Mouse (Mus musculus) forebrain, embryonic 11.5 days (tissue): ENCODE results near the gene Dpep2nb. TPM values are rescaled to one million over a fixed set of nuclear protein-coding genes. Genes with fewer than 3 reads are reported as not detected.
A peak's percentile ranks its signal among the peaks of the same experiment; 100 is the strongest.

Source experiments
- ATAC-seq: fragments of 200-750 bp; cut with Nextera tagmentation; replicated peaks from 2 replicates; pipeline ENCODE4 v1.8.0; 2017; ENCODE audit warnings: moderate TSS enrichment; ENCODE audit not compliant: low FRiP score
- DNase-seq: peaks from one replicate; pipeline ENCODE4 v3.0.0-alpha.2; 2017; ENCODE audit warnings: low spot score
- H3K27ac ChIP-seq: fragments of 300-500 bp; sonication (generic); 2 replicates; pipeline ENCODE4 v1.5.1; 2014; ENCODE audit warnings: low read depth, low read length
- H3K27me3 ChIP-seq: fragments of 300-500 bp; sonication (generic); 2 replicates; pipeline ENCODE4 v1.6.1; 2014; ENCODE audit warnings: mild to moderate bottlenecking, low read length, mixed read lengths; ENCODE audit not compliant: control insufficient read depth, insufficient read depth
- H3K36me3 ChIP-seq: fragments of 300-500 bp; sonication (generic); 2 replicates; pipeline ENCODE4 v1.6.1; 2014; ENCODE audit warnings: mild to moderate bottlenecking, low read length, moderate library complexity, mixed read lengths; ENCODE audit not compliant: control insufficient read depth, insufficient read depth
- H3K4me1 ChIP-seq: fragments of 300-500 bp; sonication (generic); replicated peaks from 2 replicates; pipeline ENCODE4 v1.6.1; 2014; ENCODE audit warnings: low read length, mixed read lengths; ENCODE audit not compliant: control insufficient read depth, insufficient read depth
- H3K4me2 ChIP-seq: fragments of 300-500 bp; sonication (generic); 2 replicates; pipeline ENCODE4 v1.6.1; 2014; ENCODE audit warnings: low read depth, mild to moderate bottlenecking, low read length, moderate library complexity, mixed read lengths; ENCODE audit not compliant: severe bottlenecking
- H3K4me3 ChIP-seq: fragments of 300-500 bp; sonication (generic); 2 replicates; pipeline ENCODE4 v1.5.1; 2014; ENCODE audit warnings: low read depth, low read length
- H3K9ac ChIP-seq: fragments of 300-500 bp; sonication (generic); 2 replicates; pipeline ENCODE4 v1.6.1; 2014; ENCODE audit warnings: low read length
- H3K9me3 ChIP-seq: fragments of 300-500 bp; sonication (generic); 2 replicates; pipeline ENCODE4 v1.6.1; 2016; ENCODE audit warnings: low read length, mixed read lengths; ENCODE audit not compliant: control insufficient read depth
- WGBS: fragments of 180-500 bp; shearing (Covaris S2); extraction: QIAGEN DNeasy Blood & Tissue Kit; methylation state at CpG from one replicate; pipeline ENCODE4 v1.1.7; 2014; 5-methylcytosine and 5-hydroxymethylcytosine counted together
- polyA plus RNA-seq: library from polyadenylated mRNA; unstranded; fragments of >200 nt; fragmentation: Nextera tagmentation; extraction: Ambion mirVana; gene quantifications from 2 replicates; pipeline ENCODE4 v1.2.1, GENCODE M21; 2014

The Dpep2nb gene
- polyA plus RNA-seq, 1 experiment from 2014 or later: not detected

DNA sequence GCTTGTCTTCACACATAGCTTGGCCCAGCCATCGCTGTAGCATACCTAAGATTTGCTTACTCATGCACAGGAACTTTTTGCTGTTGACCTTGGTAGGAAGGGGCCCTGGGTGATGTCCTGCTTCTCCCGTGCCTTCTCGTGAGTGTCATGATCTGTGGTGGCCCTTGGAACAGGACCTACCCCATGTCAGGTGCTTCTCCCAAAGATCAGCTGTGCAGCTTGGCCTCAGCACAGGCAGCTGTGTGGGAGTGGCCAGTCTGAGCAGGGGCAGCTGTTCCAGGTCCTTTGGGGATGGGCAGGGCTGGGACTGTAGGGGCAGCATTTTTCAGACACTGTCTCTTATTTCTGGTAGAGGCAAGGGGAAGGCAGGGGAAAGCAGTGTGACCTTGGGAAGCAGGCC is 38.4 kb upstream of the Dpep2nb start:
- WGBS: 88% methylated on average over 3 of the region's 3 CpGs
- no peak for DNase-seq

DNA sequence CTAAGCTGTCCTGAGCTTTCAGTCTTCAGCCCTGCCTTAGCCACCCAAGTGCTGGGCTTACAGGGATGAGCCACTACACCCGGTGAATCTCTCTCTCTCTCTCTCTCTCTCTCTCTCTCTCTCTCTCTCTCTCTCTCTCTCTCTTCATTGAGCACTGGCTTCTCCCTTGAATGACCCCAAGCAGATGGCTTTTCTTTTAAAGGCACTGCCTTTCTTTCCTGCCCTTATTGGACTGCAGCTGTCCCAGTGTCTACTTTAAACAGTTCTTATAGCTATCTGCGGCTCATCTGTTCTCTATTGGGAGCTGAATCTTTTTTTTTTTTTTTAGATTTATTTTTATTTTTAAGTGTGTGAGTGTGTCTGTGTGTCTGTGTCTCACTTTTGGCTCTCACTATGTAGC is 37.3 kb upstream of the Dpep2nb start:
- Histone ChIP-seq H3K4me1 (no peaks in the 10 kb centered on the region), H3K27me3 (no peaks in the 10 kb centered on the region), H3K9ac (no peak overlapping the region), H3K4me3 (no peak overlapping the region), H3K36me3 (no peaks in the 10 kb centered on the region), H3K4me2 (no peak overlapping the region), H3K27ac (no peak overlapping the region), H3K9me3 (no peaks in the 10 kb centered on the region)
- DNase-seq (no peak), ATAC-seq (no peak)
- WGBS: 74% methylated on average over 2 of the region's 2 CpGs

More for the DNA sequence above, 38.4 kb upstream of the Dpep2nb start:
- H3K27ac ChIP-seq: no peak overlapping the region
- no peak for ATAC-seq
- H3K27me3 ChIP-seq: no peaks in the 10 kb centered on the region
- H3K9me3 ChIP-seq: no peaks in the 10 kb centered on the region
- no peak overlapping the region for H3K9ac ChIP-seq
- H3K36me3 ChIP-seq: no peaks in the 10 kb centered on the region
- no peak overlapping the region for H3K4me2 ChIP-seq
- no peak overlapping the region for H3K4me3 ChIP-seq
- H3K4me1 ChIP-seq: no peaks in the 10 kb centered on the region

DNA sequence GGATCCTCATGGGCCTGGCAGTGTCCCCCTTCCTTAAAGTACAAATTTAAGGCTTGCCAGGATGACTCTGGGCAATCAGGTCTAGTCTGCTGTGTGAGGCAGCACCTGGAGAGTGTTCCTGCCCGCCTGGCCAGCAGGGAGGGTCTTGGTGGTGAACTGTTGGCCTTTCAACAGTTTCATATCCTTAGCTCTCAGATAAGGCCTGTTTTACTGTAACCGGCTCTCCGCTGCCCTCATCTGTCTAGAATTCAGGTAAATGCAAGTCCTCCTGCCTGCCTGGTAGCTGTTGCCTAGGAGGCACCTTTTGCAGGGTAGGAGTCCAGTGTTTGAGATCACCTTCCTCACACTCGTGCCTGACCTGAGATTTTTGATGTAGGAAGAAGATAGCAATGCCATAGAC is 34.4 kb upstream of the Dpep2nb start:
- ATAC-seq (no peak), DNase-seq (no peak)
- no peaks in the 10 kb centered on the region for H3K9me3 ChIP-seq
- no peak overlapping the region for H3K27ac ChIP-seq
- no peaks in the 10 kb centered on the region for H3K27me3 ChIP-seq
- no peak overlapping the region for H3K9ac ChIP-seq
- no peak overlapping the region for H3K4me3 ChIP-seq
- 81% methylated on average over 4 of the region's 4 CpGs for WGBS
- no peaks in the 10 kb centered on the region for H3K4me1 ChIP-seq
- no peak overlapping the region for H3K4me2 ChIP-seq
- H3K36me3 ChIP-seq: no peaks in the 10 kb centered on the region

DNA sequence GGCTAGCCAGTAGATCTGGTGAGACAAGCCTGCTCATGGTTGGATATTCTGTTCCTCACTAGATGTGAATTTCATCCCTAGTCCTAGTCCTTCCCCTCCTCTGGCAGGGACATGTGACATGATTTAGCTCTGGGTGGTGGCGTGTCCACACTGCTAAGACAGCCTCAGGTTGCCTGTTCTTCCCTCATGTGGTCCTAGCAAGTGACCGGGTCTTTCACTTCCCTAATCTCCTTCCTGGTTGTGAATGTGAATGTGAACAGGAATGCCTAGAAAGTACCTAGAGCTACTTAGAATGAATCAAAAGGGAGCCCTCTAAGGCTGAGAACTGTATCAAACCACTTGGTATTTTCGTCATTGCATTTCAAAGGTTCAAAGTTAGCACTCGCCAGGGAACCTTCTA is 33.8 kb upstream of the Dpep2nb start:
- no peaks in the 10 kb centered on the region for H3K27me3 ChIP-seq
- ATAC-seq: no peak
- 84% methylated on average over 4 of the region's 4 CpGs for WGBS

DNA sequence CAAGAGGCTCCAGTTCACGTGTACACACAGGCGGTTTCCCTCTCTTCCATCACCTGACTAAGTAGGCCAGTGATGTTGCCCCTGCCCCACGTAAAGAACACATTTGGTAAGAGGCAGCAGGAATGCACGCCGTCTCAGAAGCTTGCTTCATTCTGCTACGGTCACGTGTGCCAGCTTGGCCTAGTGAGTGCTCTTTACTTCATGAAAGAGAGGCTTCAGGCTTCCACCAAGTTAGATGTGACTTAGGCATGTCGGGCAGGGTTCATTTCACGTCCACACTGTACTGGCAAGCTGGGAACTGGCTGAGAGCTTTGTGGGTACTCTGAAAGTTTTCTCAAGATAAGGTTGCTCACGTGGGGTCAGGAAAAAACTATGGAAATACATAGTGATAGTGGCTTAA is 32.9 kb upstream of the Dpep2nb start:
- Histone ChIP-seq H3K27ac (no peak overlapping the region), H3K4me3 (no peak overlapping the region), H3K36me3 (no peaks in the 10 kb centered on the region), H3K9me3 (no peaks in the 10 kb centered on the region), H3K4me2 (no peak overlapping the region), H3K4me1 (no peaks in the 10 kb centered on the region), H3K9ac (no peak overlapping the region), H3K27me3 (no peaks in the 10 kb centered on the region)
- 95% methylated on average over 10 of the region's 10 CpGs for WGBS
- no peak for ATAC-seq
- DNase-seq: no peak

More for the DNA sequence above, 33.8 kb upstream of the Dpep2nb start:
- no peak for DNase-seq
- Histone ChIP-seq H3K9ac (no peak overlapping the region), H3K9me3 (no peaks in the 10 kb centered on the region), H3K4me2 (no peak overlapping the region), H3K27ac (no peak overlapping the region), H3K36me3 (no peaks in the 10 kb centered on the region), H3K4me1 (no peaks in the 10 kb centered on the region), H3K4me3 (no peak overlapping the region)

DNA sequence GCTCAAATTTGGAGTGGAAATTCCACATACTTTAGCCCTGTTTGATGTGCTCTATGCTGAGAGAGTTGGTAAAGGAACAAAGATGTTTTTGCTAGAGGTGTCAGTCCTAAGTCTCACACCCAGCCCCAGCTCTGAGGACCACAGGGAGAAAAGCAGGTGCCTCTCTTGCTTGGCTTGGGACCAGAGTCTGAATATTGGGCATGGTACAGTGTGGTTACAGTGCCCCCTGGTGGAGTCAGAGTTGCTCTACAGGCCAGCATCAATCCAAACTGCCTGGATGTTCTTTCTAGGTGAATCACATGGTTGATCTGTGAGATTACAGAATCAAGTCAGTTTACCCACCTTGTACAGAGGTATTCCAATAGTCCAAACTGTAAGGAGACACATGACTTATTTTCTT is 16.7 kb upstream of the Dpep2nb start:
- ATAC-seq (no peak), DNase-seq (peak; percentile 79)
- Histone ChIP-seq H3K4me2 (no peak overlapping the region), H3K27ac (no peak overlapping the region), H3K4me1 (no peaks in the 10 kb centered on the region), H3K9me3 (no peaks in the 10 kb centered on the region), H3K9ac (no peak overlapping the region), H3K4me3 (no peak overlapping the region), H3K36me3 (no peaks in the 10 kb centered on the region), H3K27me3 (no peaks in the 10 kb centered on the region)

DNA sequence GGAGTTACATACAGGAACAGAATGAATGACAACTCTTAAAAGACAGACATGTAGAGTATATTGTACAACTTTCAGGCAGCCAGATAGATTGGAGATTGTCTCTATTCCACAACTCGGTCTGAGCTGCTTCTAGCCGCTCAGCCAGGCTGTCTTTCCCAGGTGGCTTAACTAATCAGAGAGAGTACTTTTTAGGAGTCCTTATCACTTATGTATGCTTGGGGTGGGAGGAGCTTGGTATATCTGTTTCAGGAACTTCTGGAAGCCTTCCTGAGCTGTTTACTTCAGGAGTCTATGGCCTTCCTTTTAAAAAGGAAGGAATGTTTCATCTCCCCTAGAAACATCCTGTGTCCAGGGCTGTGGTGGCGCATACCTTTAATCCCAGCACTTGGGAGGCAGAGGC is 12.3 kb upstream of the Dpep2nb start:
- Histone ChIP-seq H3K27me3 (no peaks in the 10 kb centered on the region), H3K36me3 (no peaks in the 10 kb centered on the region), H3K4me3 (no peak overlapping the region), H3K9me3 (no peaks in the 10 kb centered on the region), H3K4me1 (no peaks in the 10 kb centered on the region), H3K4me2 (no peak overlapping the region), H3K27ac (no peak overlapping the region), H3K9ac (no peak overlapping the region)
- ATAC-seq: no peak
- DNase-seq: no peak
- 95% methylated on average over 3 of the region's 3 CpGs for WGBS

DNA sequence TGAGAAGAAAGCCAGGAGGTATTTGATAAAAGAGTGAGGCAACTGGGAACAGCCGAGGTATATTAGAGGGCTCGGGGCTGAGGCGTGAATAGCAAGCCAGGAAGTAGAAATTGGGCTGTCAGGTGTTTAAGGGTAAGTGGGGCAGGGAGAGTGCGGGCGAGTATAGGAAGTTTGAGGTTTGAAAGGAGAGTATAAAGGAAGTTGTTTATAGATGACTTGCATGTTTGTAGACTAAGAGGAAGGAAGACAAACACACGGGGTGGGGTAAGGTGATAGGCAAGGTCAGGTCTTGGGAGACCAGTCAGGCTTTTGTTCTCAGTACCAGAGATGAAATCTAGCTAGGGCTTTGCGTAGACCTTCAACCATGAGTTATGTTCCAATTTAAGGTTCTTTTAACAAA is 11.4 kb upstream of the Dpep2nb start:
- Histone ChIP-seq H3K4me2 (no peak overlapping the region), H3K9me3 (no peaks in the 10 kb centered on the region), H3K4me1 (no peaks in the 10 kb centered on the region), H3K36me3 (no peaks in the 10 kb centered on the region), H3K27ac (no peak overlapping the region), H3K9ac (no peak overlapping the region), H3K4me3 (no peak overlapping the region), H3K27me3 (no peaks in the 10 kb centered on the region)
- ATAC-seq (no peak), DNase-seq (no peak)
- WGBS: 91% methylated on average over 7 of the region's 7 CpGs

DNA sequence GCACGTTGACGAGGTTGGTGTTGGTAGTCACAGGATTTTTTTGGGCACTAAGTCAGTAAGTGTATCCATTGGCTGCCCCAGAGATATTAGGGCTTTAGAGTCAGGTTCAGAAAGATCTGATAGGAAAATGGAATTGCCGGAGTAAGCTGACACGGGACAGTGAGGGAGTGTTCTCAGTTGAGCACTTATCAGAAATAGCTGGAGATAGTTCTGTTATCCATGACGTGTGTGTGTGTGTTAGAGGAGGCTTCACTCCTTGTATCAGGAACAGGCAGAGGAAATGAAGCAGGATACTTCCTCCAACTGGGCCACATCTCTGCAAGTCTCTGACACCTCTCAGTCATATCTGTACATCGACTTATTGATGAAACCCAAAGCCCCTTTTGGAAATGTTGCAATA is 10.5 kb upstream of the Dpep2nb start:
- no peak overlapping the region for H3K4me3 ChIP-seq
- no peak for ATAC-seq
- WGBS: 95% methylated on average over 6 of the region's 6 CpGs
- no peak for DNase-seq
- no peaks in the 10 kb centered on the region for H3K27me3 ChIP-seq
- no peaks in the 10 kb centered on the region for H3K4me1 ChIP-seq
- no peak overlapping the region for H3K27ac ChIP-seq
- H3K9ac ChIP-seq: no peak overlapping the region
- H3K9me3 ChIP-seq: no peaks in the 10 kb centered on the region
- no peaks in the 10 kb centered on the region for H3K36me3 ChIP-seq
- no peak overlapping the region for H3K4me2 ChIP-seq
